In the genomic region with DNA sequence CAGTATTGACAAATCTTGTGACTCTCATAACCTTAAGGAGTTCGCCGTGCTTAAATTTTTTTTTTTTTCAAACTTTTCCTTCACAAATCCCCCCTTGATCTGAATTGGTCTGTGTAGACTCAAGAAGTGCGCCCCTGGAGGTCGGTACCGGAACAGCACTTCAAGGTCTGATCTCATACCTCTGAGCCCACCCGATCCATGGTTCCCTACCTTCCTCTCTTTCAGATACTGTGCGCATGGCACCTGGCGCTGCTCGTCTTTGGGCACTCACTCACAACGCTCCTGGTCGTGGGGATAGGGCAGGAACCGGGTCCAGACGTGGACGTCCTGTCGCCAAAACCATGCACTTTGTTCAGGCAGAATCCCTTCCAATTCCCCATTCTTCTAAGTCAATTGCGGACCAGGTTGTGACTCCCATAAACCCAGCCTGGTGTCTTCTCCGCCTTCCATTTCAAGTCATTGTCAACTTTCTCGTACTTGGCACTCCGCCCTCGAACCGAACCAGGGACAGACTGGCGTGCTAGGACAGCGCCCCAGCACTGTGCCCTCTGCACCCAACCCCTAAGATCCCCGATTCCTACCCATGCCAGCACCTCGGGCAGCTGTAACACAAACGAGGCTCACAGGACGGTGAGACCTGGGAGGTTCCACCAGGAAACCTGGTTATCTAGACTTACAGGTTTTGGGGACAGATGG, we compare ENCODE assay signal across 8 mouse cellular contexts. TPM values are rescaled to one million over a fixed set of nuclear protein-coding genes. Genes with fewer than 3 reads are reported as not detected.
A peak's percentile ranks its signal among the peaks of the same experiment; 100 is the strongest.
DNase-seq lines count a peak whose midpoint lies in the region; ATAC-seq and TF ChIP-seq lines count a peak whose summit lies in the region.

No protein-coding gene starts in this region.

- H3K4me1 ChIP-seq in E14TG2a.4 (replicated peaks; ENCODE audit: low read depth, low read length): peaks cover 40% of the 10 kb centered on the region
- H3K4me1 ChIP-seq in embryonic facial prominence, embryonic 12.5 days: peaks cover 4% of the 10 kb centered on the region; the same call in 1 of the 2 replicates
- 0 out of 2 replicates have a peak, but pooled peaks cover 3% of the 10 kb centered on the region for H3K4me1 ChIP-seq in heart, embryonic 11.5 days (ENCODE audit: control insufficient read depth, insufficient read depth, low read length)
- peaks cover 11% of the 10 kb centered on the region for H3K4me1 ChIP-seq in kidney, embryonic 15.5 days
- H3K4me1 ChIP-seq in lung, embryonic 16.5 days (replicated peaks; ENCODE audit: control insufficient read depth, insufficient read depth, low read length): no peaks in the 10 kb centered on the region; the same call in 1 of the 2 replicates

- peaks cover 73% of the 10 kb centered on the region for H3K27me3 ChIP-seq in E14TG2a.4 (ENCODE audit: insufficient read depth, low read length)
- peaks cover 54% of the 10 kb centered on the region for H3K27me3 ChIP-seq in embryonic facial prominence, embryonic 12.5 days
- H3K27me3 ChIP-seq in heart, embryonic 11.5 days (ENCODE audit: control insufficient read depth, insufficient read depth, low read length): peaks cover 65% of the 10 kb centered on the region
- peaks cover 79% of the 10 kb centered on the region for H3K27me3 ChIP-seq in kidney, embryonic 15.5 days
- peaks cover 38% of the 10 kb centered on the region for H3K27me3 ChIP-seq in lung, embryonic 16.5 days (ENCODE audit: control insufficient read depth, insufficient read depth, low read depth, low read length)

- no peak for ATAC-seq in embryonic facial prominence, embryonic 12.5 days (ENCODE audit: insufficient number of reproducible peaks, insufficient read depth, low FRiP score, low TSS enrichment)
- ATAC-seq in heart, embryonic 11.5 days (replicated peaks; ENCODE audit: insufficient number of reproducible peaks, low FRiP score, low TSS enrichment): no peak
- ATAC-seq in kidney, embryonic 15.5 days (replicated peaks; ENCODE audit: low FRiP score): 0 out of 2 replicates have a peak, but pooled peaks have one; percentile 17
- ATAC-seq in lung, embryonic 16.5 days (ENCODE audit: low read depth): peak; percentile 41; the same call in 1 of the 2 replicates

- TF ChIP-seq CTCF in E14TG2a.4 (conservative IDR thresholded peaks at IDR 0.05; ENCODE audit: low read length): peak; percentile 66

- H3K4me2 ChIP-seq in embryonic facial prominence, embryonic 12.5 days (replicated peaks): peak overlapping the region; percentile 53
- H3K4me2 ChIP-seq in heart, embryonic 11.5 days: peak overlapping the region; percentile 57
- H3K4me2 ChIP-seq in kidney, embryonic 15.5 days: peak overlapping the region; percentile 58
- H3K4me2 ChIP-seq in lung, embryonic 16.5 days (ENCODE audit: low read depth, low read length): peak overlapping the region; percentile 44

- WGBS in embryonic facial prominence, embryonic 12.5 days: 3% methylated on average over 27 of the region's 27 CpGs
- 4% methylated on average over 27 of the region's 27 CpGs for WGBS in heart, embryonic 11.5 days (ENCODE audit: insufficient replicate concordance)
- 3% methylated on average over 27 of the region's 27 CpGs for WGBS in kidney, embryonic 15.5 days
- WGBS in lung, embryonic 16.5 days: 3% methylated on average over 27 of the region's 27 CpGs

- H3K4me3 ChIP-seq in E14TG2a.4 (replicated peaks; ENCODE audit: low read length): peak overlapping the region; percentile 66
- H3K4me3 ChIP-seq in embryonic facial prominence, embryonic 12.5 days: no peak overlapping the region
- H3K4me3 ChIP-seq in heart, embryonic 11.5 days (ENCODE audit: low read depth, low read length): peak overlapping the region; percentile 25
- H3K4me3 ChIP-seq in kidney, embryonic 15.5 days (replicated peaks): peak overlapping the region; percentile 33
- H3K4me3 ChIP-seq in lung, embryonic 16.5 days (ENCODE audit: low read length): peak overlapping the region; percentile 34

- no peak overlapping the region for H3K9ac ChIP-seq in embryonic facial prominence, embryonic 12.5 days
- H3K9ac ChIP-seq in heart, embryonic 11.5 days (ENCODE audit: low read depth, low read length): no peak overlapping the region
- no peak overlapping the region for H3K9ac ChIP-seq in kidney, embryonic 15.5 days
- no peak overlapping the region for H3K9ac ChIP-seq in lung, embryonic 16.5 days (ENCODE audit: low read length)

- H3K27ac ChIP-seq in embryonic facial prominence, embryonic 12.5 days: no peak overlapping the region
- H3K27ac ChIP-seq in heart, embryonic 11.5 days (ENCODE audit: low read depth, low read length): no peak overlapping the region
- H3K27ac ChIP-seq in kidney, embryonic 15.5 days: no peak overlapping the region
- H3K27ac ChIP-seq in lung, embryonic 16.5 days (ENCODE audit: low read length): no peak overlapping the region

- DNase-seq in adrenal gland, postnatal 36 days: peak; percentile 48 to 64
- DNase-seq in ovary, postnatal 14 days (ENCODE audit: low spot score): peak; percentile 48
- DNase-seq in urinary bladder, adult 2 months (ENCODE audit: low spot score): peak; percentile 54

- peaks cover 10% of the 10 kb centered on the region for H3K9me3 ChIP-seq in E14TG2a.4 (ENCODE audit: low read length)
- H3K9me3 ChIP-seq in embryonic facial prominence, embryonic 12.5 days: no peaks in the 10 kb centered on the region
- no peaks in the 10 kb centered on the region for H3K9me3 ChIP-seq in heart, embryonic 11.5 days (replicated peaks; ENCODE audit: control insufficient read depth, low read length)
- H3K9me3 ChIP-seq in kidney, embryonic 15.5 days (replicated peaks): no peaks in the 10 kb centered on the region
- no peaks in the 10 kb centered on the region for H3K9me3 ChIP-seq in lung, embryonic 16.5 days (ENCODE audit: control insufficient read depth, low read length)

- no peaks in the 10 kb centered on the region for H3K36me3 ChIP-seq in E14TG2a.4 (ENCODE audit: insufficient read depth, low read length)
- H3K36me3 ChIP-seq in embryonic facial prominence, embryonic 12.5 days: no peaks in the 10 kb centered on the region
- no peaks in the 10 kb centered on the region for H3K36me3 ChIP-seq in heart, embryonic 11.5 days (ENCODE audit: control insufficient read depth, insufficient read depth, low read length)
- H3K36me3 ChIP-seq in kidney, embryonic 15.5 days: no peaks in the 10 kb centered on the region
- no peaks in the 10 kb centered on the region for H3K36me3 ChIP-seq in lung, embryonic 16.5 days (ENCODE audit: control insufficient read depth, insufficient read depth, low read length)

RNA-seq across cellular contexts. Expression of a gene that starts 0.7 kb away (rescaled TPM):
- not detected for total RNA-seq in adrenal gland, postnatal 36 days (2021)
- 0.55 and 0.70 TPM in 2 replicates for polyA plus RNA-seq in embryonic facial prominence, embryonic 12.5 days (2016; fragmentation: Nextera tagmentation; extraction: Ambion mirVana)
- polyA plus RNA-seq in heart, embryonic 11.5 days (2014; fragmentation: Nextera tagmentation; extraction: Ambion mirVana): not detected in 2 replicates
- polyA plus RNA-seq in kidney, embryonic 15.5 days (2015; fragmentation: Nextera tagmentation; extraction: Ambion mirVana): 0.10 TPM in 1 of 2 replicates, not detected in the other
- 0.30 and 0.51 TPM in 2 replicates for polyA plus RNA-seq in lung, embryonic 16.5 days (2015; fragmentation: Nextera tagmentation; extraction: Ambion mirVana)
- 22.8 and 26.6 TPM in 2 replicates for polyA plus RNA-seq in urinary bladder, adult 2 months (2012; rRNA removed)

RNA-seq across cellular contexts. Expression of a gene that starts 2.6 kb away (rescaled TPM):
- total RNA-seq in adrenal gland, postnatal 36 days (2021): under 1 TPM; 0.10 to 0.13 TPM
- polyA plus RNA-seq in embryonic facial prominence, embryonic 12.5 days (2016; fragmentation: Nextera tagmentation; extraction: Ambion mirVana): 0.24 and 0.32 TPM in 2 replicates
- polyA plus RNA-seq in heart, embryonic 11.5 days (2014; fragmentation: Nextera tagmentation; extraction: Ambion mirVana): not detected in 2 replicates
- 0.04 TPM in 1 of 2 replicates, not detected in the other for polyA plus RNA-seq in kidney, embryonic 15.5 days (2015; fragmentation: Nextera tagmentation; extraction: Ambion mirVana)
- polyA plus RNA-seq in lung, embryonic 16.5 days (2015; fragmentation: Nextera tagmentation; extraction: Ambion mirVana): 0.03 and 0.16 TPM in 2 replicates
- polyA plus RNA-seq in urinary bladder, adult 2 months (2012; rRNA removed): 5.3 and 6.8 TPM in 2 replicates

RNA-seq across cellular contexts. Expression of a gene that starts 14.2 kb away (rescaled TPM):
- not detected for total RNA-seq in adrenal gland, postnatal 36 days (2021)
- not detected in 2 replicates for polyA plus RNA-seq in embryonic facial prominence, embryonic 12.5 days (2016; fragmentation: Nextera tagmentation; extraction: Ambion mirVana)
- not detected in 2 replicates for polyA plus RNA-seq in heart, embryonic 11.5 days (2014; fragmentation: Nextera tagmentation; extraction: Ambion mirVana)
- 0.17 TPM in 1 of 2 replicates, not detected in the other for polyA plus RNA-seq in kidney, embryonic 15.5 days (2015; fragmentation: Nextera tagmentation; extraction: Ambion mirVana)
- not detected in 2 replicates for polyA plus RNA-seq in lung, embryonic 16.5 days (2015; fragmentation: Nextera tagmentation; extraction: Ambion mirVana)
- 0.34 and 0.50 TPM in 2 replicates for polyA plus RNA-seq in urinary bladder, adult 2 months (2012; rRNA removed)

RNA-seq across cellular contexts. Expression of a gene that starts 14.6 kb away (rescaled TPM):
- total RNA-seq in adrenal gland, postnatal 36 days (2021): under 1 TPM in 1 of 2 experiments, not detected in 1; 0.13 TPM
- 0.05 and 0.08 TPM in 2 replicates for polyA plus RNA-seq in embryonic facial prominence, embryonic 12.5 days (2016; fragmentation: Nextera tagmentation; extraction: Ambion mirVana)
- polyA plus RNA-seq in heart, embryonic 11.5 days (2014; fragmentation: Nextera tagmentation; extraction: Ambion mirVana): 0.04 TPM in 1 of 2 replicates, not detected in the other
- 0.10 and 0.19 TPM in 2 replicates for polyA plus RNA-seq in kidney, embryonic 15.5 days (2015; fragmentation: Nextera tagmentation; extraction: Ambion mirVana)
- polyA plus RNA-seq in lung, embryonic 16.5 days (2015; fragmentation: Nextera tagmentation; extraction: Ambion mirVana): not detected in 2 replicates
- 0.54 and 0.56 TPM in 2 replicates for polyA plus RNA-seq in urinary bladder, adult 2 months (2012; rRNA removed)

RNA-seq across cellular contexts. Expression of a gene that starts 56.1 kb away (rescaled TPM):
- total RNA-seq in adrenal gland, postnatal 36 days (2021): 1 to 10 TPM; 9.3 to 9.4 TPM
- polyA plus RNA-seq in embryonic facial prominence, embryonic 12.5 days (2016; fragmentation: Nextera tagmentation; extraction: Ambion mirVana): 6.5 and 6.9 TPM in 2 replicates
- polyA plus RNA-seq in heart, embryonic 11.5 days (2014; fragmentation: Nextera tagmentation; extraction: Ambion mirVana): 3.7 and 3.8 TPM in 2 replicates
- polyA plus RNA-seq in kidney, embryonic 15.5 days (2015; fragmentation: Nextera tagmentation; extraction: Ambion mirVana): 2.4 and 2.6 TPM in 2 replicates
- polyA plus RNA-seq in lung, embryonic 16.5 days (2015; fragmentation: Nextera tagmentation; extraction: Ambion mirVana): 2.5 and 2.9 TPM in 2 replicates
- polyA plus RNA-seq in urinary bladder, adult 2 months (2012; rRNA removed): 8.2 TPM in 2 replicates

Comparison
In these comparisons a context has a peak if more than half of its experiments do, and no peak if none do; other contexts are left out.
1. ATAC-seq: peak in kidney, embryonic 15.5 days (single experiment) and lung, embryonic 16.5 days (single experiment); none in embryonic facial prominence, embryonic 12.5 days (single experiment) and heart, embryonic 11.5 days (single experiment).
2. RNA of a gene that starts 0.7 kb away (polyA plus RNA-seq): 22.8 to 26.6 TPM in urinary bladder, adult 2 months; 0.55 to 0.70 TPM in embryonic facial prominence, embryonic 12.5 days, 0.30 to 0.51 TPM in lung, embryonic 16.5 days, 0.10 TPM in kidney, embryonic 15.5 days and not detected in heart, embryonic 11.5 days; every median in the first group is over 10 times any median in the second.
3. Peak in every context shown above with its lines, with median percentiles within 50 percentile points of each other: DNase-seq and H3K4me2 ChIP-seq.